In the genomic region with DNA sequence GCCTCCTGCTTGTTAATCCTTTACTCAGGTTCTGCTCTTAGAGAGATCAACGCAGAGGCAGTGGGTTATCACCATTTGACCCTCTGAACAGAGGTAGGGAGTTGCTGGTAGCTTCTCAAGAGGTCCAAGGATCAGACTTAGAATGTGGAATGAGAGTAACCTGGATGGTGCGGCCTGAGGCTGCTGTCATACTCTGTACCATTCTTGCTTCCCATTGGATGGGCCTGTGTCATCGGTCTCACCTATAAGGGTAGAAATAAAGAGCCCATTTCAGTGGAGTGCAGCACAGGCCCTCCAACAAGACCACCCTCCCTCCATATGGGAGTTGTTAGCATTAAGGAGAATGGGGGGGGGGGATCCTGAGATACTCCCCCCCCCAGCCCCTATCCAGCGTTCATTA, we compare ENCODE assay signal across 20 mouse cellular contexts.
DNase-seq lines count a peak whose midpoint lies in the region; TF ChIP-seq lines count a peak whose summit lies in the region.
"Had no signal": no experiment of that assay in that cellular context is flagged by ENCODE, and none has a peak within 500 bp of the region (broad histone marks: within the 10 kb centered on the region; RNA-seq: fewer than 3 reads in every experiment).

No protein-coding gene starts in this region.

- H3K4me1 ChIP-seq in E14TG2a.4 (replicated peaks; ENCODE audit: low read depth, low read length) (peaks cover 85% of the 10 kb centered on the region), ES-E14 (ENCODE audit: control insufficient read depth in 2 of 2, insufficient read depth in 2 of 2, low read length in 2 of 2, poor library complexity in 1 of 2) (peaks cover 21 to 28% of the 10 kb centered on the region in 2 experiments)

- no peak for DNase-seq in ES-E14 (ENCODE audit: low read depth, low spot score)
- peak; percentile 80 for DNase-seq in ZHBTc4 (ENCODE audit: low read depth, low spot score)
- no peak for DNase-seq in gastrocnemius, postnatal 10 days
- DNase-seq in adrenal gland, adult 2 months: no peak
- DNase-seq: adrenal gland, adult 8-10 months; adrenal gland, postnatal 14 days; adrenal gland, postnatal 36 days; B cell, adult 2 months; cerebellum, adult 11-12 months; cerebellum, adult 2 months; cerebellum, adult 9-10 months; cerebellum, postnatal 14 days; cerebellum, postnatal 36 days; embryo, embryonic 11 days had no signal

- peak overlapping the region; percentile 99 for H3K27ac ChIP-seq in ES-E14 (ENCODE audit: insufficient read depth, low read depth, low read length, poor library complexity, severe bottlenecking)
- H3K27ac ChIP-seq: embryonic facial prominence, embryonic 13.5 days; embryonic facial prominence, embryonic 15.5 days; forebrain, embryonic 10.5 days; forebrain, embryonic 12.5 days had no signal

- H3K4me3 ChIP-seq in E14TG2a.4 (replicated peaks; ENCODE audit: low read length): peak overlapping the region; percentile 77
- H3K4me3 ChIP-seq in ES-E14 (ENCODE audit: insufficient read depth in 1 of 2, low read depth in 1 of 2, low read length in 2 of 2, poor library complexity in 1 of 2, severe bottlenecking in 1 of 2): peak overlapping the region; percentile 8 to 57; a peak in 3 of 4 replicates
- H3K4me3 ChIP-seq: embryonic facial prominence, embryonic 13.5 days; embryonic facial prominence, embryonic 15.5 days; erythroblast, embryonic 14.5 days; forebrain, embryonic 10.5 days; forebrain, embryonic 12.5 days had no signal

- peak overlapping the region; percentile 77 for H3K9ac ChIP-seq in ES-E14 (ENCODE audit: insufficient read depth, low read depth, low read length, poor library complexity, severe bottlenecking)
- H3K9ac ChIP-seq: embryonic facial prominence, embryonic 13.5 days; embryonic facial prominence, embryonic 15.5 days; forebrain, embryonic 12.5 days had no signal

- H3K27me3 ChIP-seq in E14TG2a.4 (ENCODE audit: insufficient read depth, low read length): no peaks in the 10 kb centered on the region
- H3K27me3 ChIP-seq: embryonic facial prominence, embryonic 13.5 days; embryonic facial prominence, embryonic 15.5 days; forebrain, embryonic 12.5 days had no signal

- H3K9me3 ChIP-seq in E14TG2a.4 (ENCODE audit: low read length) (no peaks in the 10 kb centered on the region), ES-E14 (ENCODE audit: control insufficient read depth, insufficient read depth, low read depth, low read length) (no peaks in the 10 kb centered on the region)
- H3K9me3 ChIP-seq: embryonic facial prominence, embryonic 13.5 days; embryonic facial prominence, embryonic 15.5 days; forebrain, embryonic 10.5 days; forebrain, embryonic 12.5 days had no signal

- TF ChIP-seq CTCF in E14TG2a.4 (conservative IDR thresholded peaks at IDR 0.05; ENCODE audit: low read length): 0 out of 2 replicates have a peak, but pooled peaks have one; percentile 3

- in situ Hi-C loops in ES-E14 (cut with MboI; ENCODE audit: low sequenced_read_pairs in 2 of 2, unreplicated experiment in 2 of 2): no loop called here

- H3K36me3 ChIP-seq in E14TG2a.4 (ENCODE audit: insufficient read depth, low read length) (peaks cover 82% of the 10 kb centered on the region), ES-E14 (ENCODE audit: control insufficient read depth, insufficient read depth, low read length, poor library complexity, severe bottlenecking) (peaks cover 59% of the 10 kb centered on the region)
- H3K36me3 ChIP-seq: embryonic facial prominence, embryonic 13.5 days; embryonic facial prominence, embryonic 15.5 days; forebrain, embryonic 10.5 days; forebrain, embryonic 12.5 days had no signal

TF ChIP-seq in ES-E14, 5 proteins besides CTCF, POLR2A, EP300 and RAD21:
- no peak for TF ChIP-seq ZNF384 (IDR thresholded peaks at IDR 0.05; ENCODE audit: low read depth, low read length)
- TF ChIP-seq MAFK (IDR thresholded peaks at IDR 0.05; ENCODE audit: insufficient read depth, low read depth, low read length): no peak
- no peak for TF ChIP-seq CHD2 (IDR thresholded peaks at IDR 0.05; ENCODE audit: low read depth, low read length)
- no peak for TF ChIP-seq HCFC1 (IDR thresholded peaks at IDR 0.05; ENCODE audit: borderline replicate concordance, insufficient read depth, low read length)
- no peak for TF ChIP-seq ZC3H11A (IDR thresholded peaks at IDR 0.05; ENCODE audit: borderline replicate concordance, low read depth, low read length)
